ENCODE assay signal across 8 mouse cellular contexts in genomic region chr12:44268728-44269302, GRCm38 (mm10). TPM values are rescaled to one million over a fixed set of nuclear protein-coding genes. Genes with fewer than 3 reads are reported as not detected.
A peak's percentile ranks its signal among the peaks of the same experiment; 100 is the strongest.
DNase-seq lines count a peak whose midpoint lies in the region; ATAC-seq and TF ChIP-seq lines count a peak whose summit lies in the region.

No protein-coding gene starts in this region.

- no peak for TF ChIP-seq CTCF in G1E (IDR thresholded peaks at IDR 0.05; ENCODE audit: low read depth, low read length)
- no peak for TF ChIP-seq CTCF in forebrain, postnatal 0 days (IDR thresholded peaks at IDR 0.05; ENCODE audit: low read depth)

- H3K36me3 ChIP-seq in G1E (replicated peaks): peaks cover 8% of the 10 kb centered on the region
- H3K36me3 ChIP-seq in forebrain, postnatal 0 days (ENCODE audit: insufficient read depth): no peaks in the 10 kb centered on the region
- no peaks in the 10 kb centered on the region for H3K36me3 ChIP-seq in lung, embryonic 16.5 days (ENCODE audit: control insufficient read depth, insufficient read depth, low read length)

- no peaks in the 10 kb centered on the region for H3K9me3 ChIP-seq in G1E (replicated peaks)
- H3K9me3 ChIP-seq in forebrain, postnatal 0 days (ENCODE audit: low read length): no peaks in the 10 kb centered on the region
- no peaks in the 10 kb centered on the region for H3K9me3 ChIP-seq in lung, embryonic 16.5 days (ENCODE audit: control insufficient read depth, low read length)

- no peaks in the 10 kb centered on the region for H3K27me3 ChIP-seq in G1E (ENCODE audit: insufficient read depth, low read length)
- H3K27me3 ChIP-seq in forebrain, postnatal 0 days (ENCODE audit: insufficient read depth, low read length): no peaks in the 10 kb centered on the region
- no peaks in the 10 kb centered on the region for H3K27me3 ChIP-seq in lung, embryonic 16.5 days (ENCODE audit: control insufficient read depth, insufficient read depth, low read depth, low read length)

- peak; percentile 92 for ATAC-seq in G1E (ENCODE audit: extremely low read depth, insufficient number of reproducible peaks, low FRiP score, poor library complexity, severe bottlenecking)
- ATAC-seq in forebrain, postnatal 0 days: peak; percentile 99
- peak; percentile 89 to 92 for ATAC-seq in hematopoietic stem cell, adult 5-6 weeks (replicated peaks in 1 of 2; ENCODE audit: insufficient read depth in 1 of 2, low FRiP score in 2 of 2, low TSS enrichment in 1 of 2, low read depth in 1 of 2, poor library complexity in 2 of 2, severe bottlenecking in 2 of 2)
- peak; percentile 100 for ATAC-seq in lung, embryonic 16.5 days (ENCODE audit: low read depth)

- H3K27ac ChIP-seq in forebrain, postnatal 0 days (ENCODE audit: low read depth, low read length): peak overlapping the region; percentile 97
- H3K27ac ChIP-seq in lung, embryonic 16.5 days (ENCODE audit: low read length): peak overlapping the region; percentile 92

- H3K4me1 ChIP-seq in G1E (ENCODE audit: insufficient read depth, low read depth, low read length): peaks cover 17% of the 10 kb centered on the region
- no peaks in the 10 kb centered on the region for H3K4me1 ChIP-seq in forebrain, postnatal 0 days (ENCODE audit: insufficient read depth)
- peaks cover 6% of the 10 kb centered on the region; the same call in 1 of the 2 replicates for H3K4me1 ChIP-seq in lung, embryonic 16.5 days (replicated peaks; ENCODE audit: control insufficient read depth, insufficient read depth, low read length)

- DNase-seq in G1E (ENCODE audit: low spot score): peak; percentile 90
- peak; percentile 100 for DNase-seq in cerebellum, adult 18-20 months
- peak; percentile 97 for DNase-seq in forebrain, postnatal 0 days
- DNase-seq in layer of hippocampus, adult 9-10 months (ENCODE audit: low spot score): peak; percentile 97
- peak; percentile 99 for DNase-seq in ovary, postnatal 10 days (ENCODE audit: low spot score)
- peak; percentile 98 to 100 for DNase-seq in thymus, postnatal 10 days (ENCODE audit: low spot score in 2 of 2)

- H3K4me3 ChIP-seq in G1E (ENCODE audit: low read depth, low read length): peak overlapping the region; percentile 92
- H3K4me3 ChIP-seq in forebrain, postnatal 0 days (ENCODE audit: low read depth, low read length): peak overlapping the region; percentile 98
- H3K4me3 ChIP-seq in lung, embryonic 16.5 days (ENCODE audit: low read length): peak overlapping the region; percentile 64

- H3K4me2 ChIP-seq in forebrain, postnatal 0 days (ENCODE audit: low read depth): peak overlapping the region; percentile 72
- peak overlapping the region; percentile 84 for H3K4me2 ChIP-seq in lung, embryonic 16.5 days (ENCODE audit: low read depth, low read length)

- WGBS in forebrain, postnatal 0 days: 1% methylated on average over 38 of the region's 38 CpGs
- under 1% methylated on average over 37 of the region's 38 CpGs for WGBS in lung, embryonic 16.5 days

- peak overlapping the region; percentile 95 for H3K9ac ChIP-seq in forebrain, postnatal 0 days
- H3K9ac ChIP-seq in lung, embryonic 16.5 days (ENCODE audit: low read length): peak overlapping the region; percentile 77

RNA-seq across cellular contexts. Expression of gene Pnpla8, which starts 47.6 kb away (rescaled TPM):
- total RNA-seq in G1E (2014; fragmentation: Nextera tagmentation) (73.7 and 89.0 TPM in 2 replicates), G1E (2017) (55.0 and 61.8 TPM in 2 replicates)
- polyA plus RNA-seq in G1E (2012): 4.0 and 8.6 TPM in 2 replicates
- total RNA-seq in forebrain, postnatal 0 days (2014; rRNA removed): 119 and 122 TPM in 2 replicates
- polyA plus RNA-seq in forebrain, postnatal 0 days (2015; fragmentation: Nextera tagmentation; extraction: Ambion mirVana): 102 and 123 TPM in 2 replicates
- total RNA-seq in hematopoietic stem cell, adult 5-6 weeks (2017): 63.5 and 66.1 TPM in 2 replicates
- 62.2 and 69.4 TPM in 2 replicates for polyA plus RNA-seq in lung, embryonic 16.5 days (2015; fragmentation: Nextera tagmentation; extraction: Ambion mirVana)

RNA-seq across cellular contexts. Expression of gene Dnajb9, which starts 58.7 kb away (rescaled TPM):
- 72.0 and 95.8 TPM in 2 replicates for total RNA-seq in G1E (2014; fragmentation: Nextera tagmentation)
- 27.5 and 30.5 TPM in 2 replicates for total RNA-seq in G1E (2017)
- polyA plus RNA-seq in G1E (2012): 4.9 and 6.2 TPM in 2 replicates
- total RNA-seq in forebrain, postnatal 0 days (2014; rRNA removed): 19.9 and 22.0 TPM in 2 replicates
- 33.6 and 36.0 TPM in 2 replicates for polyA plus RNA-seq in forebrain, postnatal 0 days (2015; fragmentation: Nextera tagmentation; extraction: Ambion mirVana)
- total RNA-seq in hematopoietic stem cell, adult 5-6 weeks (2017): 96.4 and 122 TPM in 2 replicates
- 24.9 and 25.4 TPM in 2 replicates for polyA plus RNA-seq in lung, embryonic 16.5 days (2015; fragmentation: Nextera tagmentation; extraction: Ambion mirVana)

RNA-seq across cellular contexts. Expression of gene Nrcam, which starts 59.9 kb away (rescaled TPM):
- total RNA-seq in G1E (2014; fragmentation: Nextera tagmentation) (not detected in 2 replicates), G1E (2017) (0.41 and 0.66 TPM in 2 replicates)
- polyA plus RNA-seq in G1E (2012): 0.01 TPM in 1 of 2 replicates, not detected in the other
- total RNA-seq in forebrain, postnatal 0 days (2014; rRNA removed): 147 and 185 TPM in 2 replicates
- 87.5 and 101 TPM in 2 replicates for polyA plus RNA-seq in forebrain, postnatal 0 days (2015; fragmentation: Nextera tagmentation; extraction: Ambion mirVana)
- total RNA-seq in hematopoietic stem cell, adult 5-6 weeks (2017): not detected in 2 replicates
- polyA plus RNA-seq in lung, embryonic 16.5 days (2015; fragmentation: Nextera tagmentation; extraction: Ambion mirVana): 21.8 and 26.5 TPM in 2 replicates

Comparison
In these comparisons a context has a peak if more than half of its experiments do, and no peak if none do; other contexts are left out.
1. Peak in every context shown above with its lines: DNase-seq, ATAC-seq, H3K4me3 ChIP-seq and H3K27ac ChIP-seq.
2. RNA of gene Nrcam, which starts 59.9 kb away (total RNA-seq): 147 to 185 TPM in forebrain, postnatal 0 days; 0.41 to 0.66 TPM in G1E and not detected in hematopoietic stem cell, adult 5-6 weeks; every median in the first group is over 10 times any median in the second.